Mouse (Mus musculus) central nervous system, embryonic 14 days (tissue): ENCODE results near the gene Trim39. TPM values are rescaled to one million over a fixed set of nuclear protein-coding genes. Genes with fewer than 3 reads are reported as not detected.

Experiments
- polyA plus RNA-seq: library from polyadenylated mRNA; depleted of rRNA; stranded (reverse); fragments of >200 nt; gene quantifications from 2 replicates; pipeline ENCODE4 v1.2.3, GENCODE M21; 2012; rRNA removed

Trim39 gene
- 54.5 and 56.0 TPM in 2 replicates for polyA plus RNA-seq

DNA sequence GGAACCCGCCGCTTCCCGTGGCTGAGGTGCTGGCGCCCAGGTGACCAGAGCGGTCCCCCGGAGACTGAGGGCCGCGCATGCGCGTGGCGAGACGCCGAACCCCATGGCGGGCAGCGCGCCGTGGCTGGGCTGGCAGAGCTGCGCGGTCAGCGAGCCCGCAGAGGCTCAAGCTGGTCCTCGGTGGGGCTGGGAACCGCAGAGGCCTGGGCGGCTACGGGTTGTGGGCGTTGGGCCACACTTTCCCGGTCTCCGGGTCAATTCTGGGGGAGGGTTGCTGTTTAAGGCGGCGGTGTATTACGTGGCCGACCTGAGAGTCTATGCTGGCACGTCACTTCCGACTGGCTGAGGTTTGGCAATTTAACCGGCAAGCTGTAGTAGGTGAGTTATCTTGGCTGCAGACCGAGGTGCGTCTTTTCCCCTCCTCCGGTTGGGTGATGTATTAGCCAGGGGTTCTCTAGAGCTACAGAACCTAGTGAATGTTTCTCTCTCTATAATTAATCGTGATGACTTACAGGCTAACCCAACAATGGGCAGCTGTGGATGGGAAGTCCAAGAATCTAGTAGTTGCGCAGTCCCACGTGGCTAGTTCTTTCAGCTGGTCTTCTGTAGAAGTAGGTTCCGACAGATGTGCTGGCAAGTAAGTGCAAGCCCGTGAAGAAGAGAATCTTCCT, at the start of gene Trim39:
Gene Trim39, minus strand, starts transcription at position 662 of the 671 bp plus-strand sequence.

DNA sequence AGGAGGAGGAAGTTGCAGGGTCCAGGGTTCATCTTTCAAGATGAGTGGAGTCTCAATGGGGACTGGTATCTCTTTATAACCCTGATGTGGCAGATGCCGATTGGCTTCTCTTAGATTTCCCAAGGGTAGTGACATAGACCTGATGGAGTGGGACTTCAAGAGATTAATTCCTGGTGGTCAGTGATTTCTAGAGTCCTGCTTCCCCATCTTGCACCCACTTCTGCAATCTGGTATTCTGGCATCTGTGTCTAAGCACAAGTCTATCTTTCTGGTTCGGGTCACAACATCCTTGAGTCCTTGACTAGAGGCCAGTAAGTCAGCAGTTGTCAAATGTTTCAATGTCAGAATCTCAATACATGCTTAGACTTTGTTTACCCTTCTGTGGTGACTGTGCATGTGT, 14.3 kb upstream of the Trim39 start, which contains the start of gene H2-M10.2:
Gene H2-M10.2, minus strand, starts transcription at position 101 of the 400 bp plus-strand sequence.

DNA sequence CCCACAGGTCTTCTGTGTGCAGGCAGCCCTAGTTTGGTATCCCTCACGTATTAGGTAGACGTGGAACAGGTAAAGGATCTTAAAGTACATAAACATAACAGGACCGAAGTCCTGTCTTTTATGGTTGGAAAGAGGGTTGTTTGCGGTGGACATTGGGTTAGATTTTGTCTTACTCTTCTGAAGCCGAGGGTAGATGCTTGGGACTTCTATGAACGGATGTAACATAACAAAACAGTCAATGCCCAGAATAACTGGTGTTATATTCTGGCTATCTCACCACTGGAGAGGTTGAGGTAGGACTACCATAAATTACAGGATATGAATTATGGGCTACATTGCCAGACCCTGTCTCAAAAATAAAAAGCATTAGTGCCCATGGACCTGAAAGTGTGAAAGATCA, 14.1 kb downstream of the Trim39 start, which contains the start of gene Rpp21:
Gene Rpp21, minus strand, starts transcription at position 101 of the 400 bp plus-strand sequence.

Other genes starting within 250 kb of the Trim39 start
- gene H2-T23, start 239.4 kb downstream of the Trim39 start, polyA plus RNA-seq = 8.6 and 10.6 TPM in 2 replicates
- gene H2-T22, start 229.5 kb downstream of the Trim39 start, polyA plus RNA-seq = 8.4 and 13.7 TPM in 2 replicates
- gene Gm6034, start 229.3 kb downstream of the Trim39 start, polyA plus RNA-seq = not detected in 2 replicates
- 0.05 TPM in 1 of 2 replicates, not detected in the other for gene Gm11127, start 213.9 kb downstream of the Trim39 start, polyA plus RNA-seq
- gene Gm19684, start 150.6 kb downstream of the Trim39 start, polyA plus RNA-seq = not detected in 2 replicates
- not detected in 2 replicates for gene Gm7030, start 142.8 kb downstream of the Trim39 start, polyA plus RNA-seq
- gene Gm8909, start 103.7 kb downstream of the Trim39 start, polyA plus RNA-seq = not detected in 2 replicates
- not detected in 2 replicates for gene H2-T3, start 82.0 kb downstream of the Trim39 start, polyA plus RNA-seq
- gene Rpp21, start 14.2 kb downstream of the Trim39 start, polyA plus RNA-seq = 84.7 and 93.7 TPM in 2 replicates
- not detected in 2 replicates for gene H2-M10.2, start 14.2 kb upstream of the Trim39 start, polyA plus RNA-seq
- gene H2-M10.1, start 53.9 kb upstream of the Trim39 start, polyA plus RNA-seq = not detected in 2 replicates
- gene H2-M10.3, start 96.2 kb upstream of the Trim39 start, polyA plus RNA-seq = not detected in 2 replicates
- gene H2-M10.4, start 190.1 kb upstream of the Trim39 start, polyA plus RNA-seq = not detected in 2 replicates